Mouse (Mus musculus) kidney, adult 11 months (tissue): ENCODE measurements around the gene Fggy.

Experiments used
- DNase-seq: peaks from one replicate; pipeline ENCODE4 v3.0.0; 2022

Fggy gene

GRCm38 (mm10) chr4:95597208-95597607, 39.9 kb downstream of the Fggy start:
- DNase-seq: no peak

DNA sequence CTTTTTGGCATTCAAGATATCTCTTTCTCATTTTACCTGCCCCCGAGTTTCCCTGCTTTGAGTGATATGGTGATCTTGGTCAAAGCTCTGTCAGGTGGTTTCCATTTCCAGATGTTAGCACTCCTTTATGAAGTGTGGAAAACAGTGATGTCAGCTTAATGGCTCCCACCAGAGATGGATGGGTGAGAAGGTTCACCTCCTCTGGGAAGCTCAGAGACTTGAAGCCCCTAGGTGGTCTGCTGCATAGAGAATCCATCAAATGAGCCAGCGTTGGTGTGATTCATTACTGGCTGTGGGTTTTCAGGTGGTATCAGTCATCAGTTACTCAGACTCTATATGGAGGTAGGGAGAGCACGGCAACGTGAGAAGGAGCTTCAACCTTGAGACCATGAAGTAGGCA, 44.5 kb downstream of the Fggy start:
- no peak for DNase-seq

DNA sequence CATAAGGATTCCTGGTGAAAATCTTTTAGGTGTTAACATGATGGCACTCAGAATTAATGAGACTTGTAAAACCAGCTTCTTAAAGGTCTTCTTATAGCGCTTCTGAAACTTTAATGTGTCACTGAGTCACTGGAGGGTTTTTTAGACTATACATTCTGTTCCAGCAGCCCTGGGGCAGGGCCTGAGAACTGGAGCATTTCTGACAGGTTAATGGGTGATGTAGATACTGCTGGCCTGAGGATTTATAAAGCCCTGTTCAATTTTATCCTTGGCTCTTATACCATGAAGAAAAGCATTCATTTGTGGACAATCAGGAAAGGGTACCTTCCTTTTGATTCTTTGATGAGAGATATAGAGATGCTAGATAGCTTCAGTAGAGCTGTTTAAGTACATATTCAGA, 45.9 kb downstream of the Fggy start:
- DNase-seq: no peak

- DNase-seq: no peak
Measured at GRCm38 (mm10) chr4:95610663-95611062, 53.4 kb downstream of the Fggy start.

DNA sequence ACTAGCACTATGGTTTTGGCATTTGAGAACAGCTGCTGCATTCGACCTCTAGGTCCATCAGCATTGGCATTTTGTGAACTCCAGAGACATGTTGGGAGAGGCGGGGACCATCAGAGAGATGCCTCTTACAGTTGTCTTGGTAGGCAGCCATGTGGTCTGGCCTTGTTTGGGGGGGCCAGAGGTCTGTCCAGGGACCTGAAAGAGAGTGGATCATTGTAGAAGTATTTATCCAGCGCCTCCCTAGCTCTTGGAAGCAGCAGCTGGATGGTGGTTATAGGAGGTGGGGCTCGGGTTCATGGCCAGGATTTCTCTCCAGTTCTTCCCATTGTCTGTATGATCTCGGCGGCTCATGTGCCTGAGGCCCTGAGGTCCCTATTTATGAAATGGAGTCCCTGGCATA, 54.1 kb downstream of the Fggy start:
- no peak for DNase-seq

DNA sequence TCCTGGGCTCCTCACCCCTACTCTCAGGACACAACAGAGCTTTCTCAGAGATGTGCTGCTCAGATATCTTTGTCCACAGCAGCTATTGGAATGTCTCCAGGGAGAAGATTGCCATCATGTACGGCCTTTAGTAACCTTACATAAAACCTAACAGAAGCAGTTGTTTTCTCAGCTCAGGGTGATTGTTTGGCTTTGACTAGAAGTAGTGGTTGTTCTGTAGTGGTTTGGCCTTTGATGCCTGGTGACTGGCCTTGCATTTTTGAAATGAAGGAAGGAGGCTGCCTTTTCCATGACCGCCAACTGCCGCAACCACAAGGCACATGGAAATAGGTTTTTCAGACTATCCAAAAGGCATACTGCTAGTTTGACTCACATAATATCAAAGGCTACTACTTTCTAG, 63.7 kb downstream of the Fggy start:
- DNase-seq: no peak

DNA sequence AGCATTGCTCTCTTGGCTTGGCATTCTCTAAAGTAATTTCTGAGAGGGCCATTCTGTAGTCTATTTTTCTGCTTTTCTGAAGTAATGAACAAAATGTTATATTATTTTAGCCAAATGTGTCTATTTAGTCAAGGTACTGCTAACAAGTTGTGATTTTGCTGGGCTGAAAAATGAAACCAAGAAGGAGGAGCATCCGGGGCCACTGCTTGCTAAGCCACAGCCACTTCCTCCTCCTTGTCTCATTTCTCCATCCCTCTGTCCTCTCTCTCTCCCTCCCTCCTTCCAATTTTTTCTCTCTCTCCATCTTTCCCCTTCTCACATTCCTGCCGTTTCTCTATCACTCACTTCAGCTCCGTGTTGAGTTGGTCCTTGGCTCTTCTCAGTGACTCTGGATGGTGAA, 67.4 kb downstream of the Fggy start:
- DNase-seq: no peak

GRCm38 (mm10) chr4:95625651-95626050, 68.3 kb downstream of the Fggy start:
- DNase-seq: no peak

DNA sequence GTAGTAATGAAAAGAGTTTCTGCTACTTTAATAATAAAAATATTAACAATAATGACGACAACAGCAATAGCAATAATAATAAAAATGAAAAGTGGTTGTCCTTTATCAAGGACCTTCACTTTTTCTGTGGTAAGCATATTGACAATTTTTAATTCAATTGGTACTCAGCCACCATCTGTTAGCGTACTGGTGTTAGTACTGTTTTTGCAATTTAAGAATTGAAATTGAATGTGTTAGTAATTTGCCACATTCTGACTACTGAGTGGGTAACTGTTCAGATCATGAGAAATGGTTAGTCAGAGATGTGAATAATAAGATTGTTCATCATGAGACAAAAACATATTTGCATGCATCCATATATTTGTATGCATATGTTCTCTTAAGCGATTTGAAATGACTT, 68.9 kb downstream of the Fggy start:
- DNase-seq: no peak

DNA sequence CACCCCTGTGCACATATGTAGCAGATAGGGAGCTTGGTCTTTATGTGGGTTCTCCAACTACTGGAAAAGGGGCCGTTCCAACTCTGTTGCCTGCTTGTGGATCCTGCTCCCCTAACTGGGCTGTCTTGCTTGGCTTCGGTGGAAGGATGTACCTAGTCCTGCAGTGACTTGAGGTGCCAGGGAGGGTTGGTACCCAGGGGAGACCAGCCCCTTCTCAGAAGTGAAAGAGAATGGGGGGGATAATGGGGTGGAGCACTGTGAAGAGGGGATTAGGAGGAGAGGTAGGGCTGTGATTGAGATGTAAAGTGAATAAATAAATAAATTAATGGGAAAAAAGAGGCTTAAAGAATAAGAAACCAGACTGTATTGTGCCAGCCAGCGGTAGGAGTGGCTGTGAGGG, 77.6 kb downstream of the Fggy start:
- DNase-seq: no peak

- peak; percentile 21 for DNase-seq
Measured at GRCm38 (mm10) chr4:95636937-95637749, 79.8 kb downstream of the Fggy start.

DNA sequence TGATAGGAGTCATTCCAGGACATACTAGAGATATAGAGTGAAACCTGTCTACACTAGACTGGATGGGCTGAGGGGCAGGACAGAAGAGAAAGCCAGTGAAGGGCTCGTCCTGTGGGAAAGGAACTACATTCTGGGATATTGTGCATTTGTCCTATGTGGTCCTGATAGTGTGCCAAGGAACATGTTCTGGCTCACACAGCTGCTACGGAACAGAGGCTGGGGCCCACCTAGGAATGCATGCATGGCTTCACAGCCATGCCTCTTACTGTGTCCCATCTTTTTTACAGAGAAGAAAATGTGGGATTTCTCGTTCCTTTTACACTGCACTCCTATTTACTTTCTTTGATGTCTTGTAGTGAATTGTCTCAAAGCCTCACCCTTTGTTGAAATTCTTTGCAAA, 80.8 kb downstream of the Fggy start:
- no peak for DNase-seq

DNA sequence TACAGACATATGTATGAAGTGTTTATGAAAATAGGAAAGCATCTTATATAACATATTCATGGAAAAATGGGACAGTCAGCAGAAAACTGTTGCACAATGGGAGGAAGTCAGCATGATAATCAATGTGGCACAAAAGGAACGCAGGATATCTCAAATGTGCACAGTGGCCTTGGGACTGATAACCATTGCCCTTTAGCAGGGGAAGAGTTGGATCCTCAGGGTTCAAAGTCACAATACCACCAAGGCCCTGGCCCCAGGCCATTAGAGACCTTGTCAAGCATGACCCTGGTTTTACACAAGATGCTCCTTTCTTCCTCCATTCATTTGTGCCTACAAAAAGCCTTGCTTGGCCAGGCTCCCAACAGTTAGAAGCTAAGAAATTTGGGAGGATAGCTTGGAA, 83.5 kb downstream of the Fggy start:
- peak; percentile 41 for DNase-seq

DNA sequence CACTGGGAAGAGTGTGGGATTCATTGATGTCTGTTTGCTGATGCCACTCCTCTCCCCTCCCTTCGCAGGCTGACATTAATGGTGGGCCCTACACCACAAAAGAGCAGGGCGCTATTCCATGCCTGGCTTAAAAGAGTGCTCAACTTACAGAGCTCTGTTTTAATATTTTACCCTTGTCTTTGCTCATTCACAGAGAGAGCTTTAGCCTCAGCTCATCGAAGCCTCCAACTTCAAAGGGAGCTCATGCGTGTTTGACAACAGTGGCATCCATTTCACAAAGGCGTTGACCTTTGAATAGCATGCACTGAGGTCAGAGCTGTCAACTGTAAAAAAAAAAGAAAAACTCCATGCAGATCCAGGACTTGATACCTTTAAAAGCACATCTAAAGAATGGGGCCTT, 86.7 kb downstream of the Fggy start:
- DNase-seq: no peak

- DNase-seq: no peak
Measured at GRCm38 (mm10) chr4:95648801-95649551, 91.7 kb downstream of the Fggy start.

- DNase-seq: no peak
Measured at GRCm38 (mm10) chr4:95649552-95649905, 92.2 kb downstream of the Fggy start.

DNA sequence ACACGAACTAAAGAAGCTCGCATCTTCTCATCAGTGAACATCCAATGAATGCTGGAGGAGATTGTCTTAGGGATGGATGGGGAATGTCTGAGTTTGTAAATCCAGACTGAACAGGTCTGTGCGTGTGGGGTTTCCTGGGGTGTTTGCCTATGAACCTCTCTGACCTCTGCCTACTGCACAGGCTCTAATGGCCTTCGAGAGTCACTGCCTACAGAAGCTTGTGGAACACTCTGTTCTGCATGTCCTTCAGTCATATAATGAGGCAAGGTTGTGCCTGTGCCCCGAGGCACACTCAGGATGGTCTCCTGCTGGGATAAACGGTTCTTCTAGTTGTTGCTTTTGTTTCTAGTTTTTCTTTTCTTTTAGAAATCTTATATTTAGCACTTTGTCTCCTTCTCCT, 92.7 kb downstream of the Fggy start:
- no peak for DNase-seq

- no peak for DNase-seq
Measured at GRCm38 (mm10) chr4:95652044-95652443, 94.7 kb downstream of the Fggy start.

- DNase-seq: no peak
Measured at GRCm38 (mm10) chr4:95653296-95653912, 96.1 kb downstream of the Fggy start.

DNA sequence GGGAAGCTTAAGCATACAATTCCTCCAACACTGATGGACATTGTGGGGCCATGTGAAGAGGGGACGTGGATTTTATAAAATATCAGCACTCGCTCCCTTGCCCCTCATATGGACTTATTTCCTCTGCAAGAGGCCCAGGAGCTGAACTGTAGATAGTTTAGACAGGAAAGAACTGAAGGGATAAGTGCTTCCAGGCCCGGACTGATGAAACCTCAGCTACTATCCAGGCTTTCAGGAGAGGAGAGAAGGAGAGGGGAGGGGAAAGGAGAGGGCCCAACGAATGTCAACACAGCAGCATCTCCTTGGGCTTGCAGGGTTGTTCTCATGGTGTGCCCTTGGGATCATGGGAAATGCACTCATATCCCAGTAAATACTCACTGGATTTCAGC, 96.6 kb downstream of the Fggy start:
- no peak for DNase-seq

DNA sequence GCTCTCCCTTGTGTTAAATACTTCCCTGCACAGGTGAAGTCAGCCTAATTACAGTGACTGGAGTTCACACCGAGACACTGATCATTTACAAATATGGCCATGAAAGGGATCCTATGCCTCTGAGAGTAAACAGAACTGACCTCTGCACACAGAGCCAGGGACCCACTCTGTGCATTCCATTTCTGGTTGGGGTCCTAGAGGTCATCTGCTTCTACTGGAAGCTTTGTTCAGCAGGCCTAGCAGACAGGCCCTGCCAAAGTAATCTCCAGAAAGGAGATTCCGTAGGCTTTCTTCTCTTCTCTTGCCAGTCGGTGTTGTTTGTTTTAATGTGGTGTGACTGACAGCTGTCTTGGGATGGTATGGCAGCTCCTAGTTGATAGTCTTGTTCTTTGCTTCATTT, 101.7 kb downstream of the Fggy start:
- DNase-seq: no peak

DNA sequence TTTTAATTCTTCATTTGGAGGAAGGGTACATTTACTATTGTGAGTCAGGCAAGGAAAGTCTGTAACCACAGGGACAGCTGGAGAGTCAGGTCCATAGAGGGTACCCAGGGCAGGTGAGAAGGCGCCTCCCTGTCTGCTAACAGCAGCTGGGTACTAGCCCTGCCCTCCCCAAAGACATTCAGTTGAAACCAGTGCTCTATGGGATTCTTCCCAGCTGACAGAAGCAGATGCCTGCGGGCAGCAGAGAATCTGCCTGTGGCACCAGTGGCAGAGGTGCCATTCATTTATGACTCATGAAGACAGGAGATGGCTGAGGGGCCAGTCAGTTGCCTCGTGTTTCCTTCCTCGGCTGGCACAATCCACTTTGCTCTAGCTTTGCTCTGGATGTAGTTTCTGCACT, 106.3 kb downstream of the Fggy start:
- DNase-seq: no peak

GRCm38 (mm10) chr4:95664327-95664726, 107.0 kb downstream of the Fggy start:
- DNase-seq: no peak

DNA sequence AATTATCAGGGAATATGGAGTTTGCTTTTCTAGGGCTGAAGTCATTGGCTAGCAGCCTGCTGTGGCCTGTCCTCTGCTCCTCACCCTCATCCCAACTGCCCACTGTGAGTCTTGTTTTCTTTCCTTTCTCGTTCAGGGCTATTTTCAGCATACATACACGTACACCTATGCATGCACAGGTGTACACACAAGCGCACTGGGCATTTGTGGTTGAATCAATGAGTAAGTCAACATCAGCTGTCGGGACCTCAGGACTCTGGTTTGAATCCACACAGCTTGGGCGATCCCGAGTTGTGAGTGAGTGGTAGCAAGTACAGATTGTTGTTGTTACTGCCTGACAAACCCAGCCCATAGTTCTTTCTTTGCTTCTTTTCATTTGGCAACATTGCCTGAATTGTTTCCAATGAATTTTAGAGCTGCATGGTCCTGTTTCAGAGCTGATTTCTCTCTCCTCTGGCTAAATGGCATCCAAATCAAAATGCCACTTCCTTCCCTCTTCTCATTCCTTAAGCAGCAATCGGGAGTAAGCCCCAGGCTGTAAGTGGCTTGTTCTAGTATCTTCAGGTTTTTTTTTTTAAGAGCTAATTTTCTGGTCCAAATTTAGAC, 109.1 kb downstream of the Fggy start:
- DNase-seq: no peak
